Mouse (Mus musculus): ENCODE results near the gene Ap5m1.

GRCm38 (mm10) chr14:49066274-49066823, 452 bp downstream of the Ap5m1 start, which contains the start of gene Exoc5:
- no peak for TF ChIP-seq CTCF (IDR thresholded peaks at IDR 0.05; ENCODE audit: low read depth)
- no peak for TF ChIP-seq EP300 (IDR thresholded peaks at IDR 0.05; ENCODE audit: low read depth)

Data from liver, embryonic 14.5 days (tissue).